Mouse (Mus musculus) hindbrain, postnatal 0 days (tissue): ENCODE measurements around the gene Tspan3. TPM values are rescaled to one million over a fixed set of nuclear protein-coding genes. Genes with fewer than 3 reads are reported as not detected.

Experiments
- ATAC-seq: fragments of 200-750 bp; cut with Nextera tagmentation; 2 replicates; pipeline ENCODE4 v1.8.0; 2017; ENCODE audit warnings: mild to moderate bottlenecking, moderate TSS enrichment, moderate library complexity
- DNase-seq: peaks from one replicate; pipeline ENCODE4 v3.0.0-alpha.2; 2015; ENCODE audit warnings: low spot score
- H3K27ac ChIP-seq: fragments of 300-500 bp; sonication (generic); 2 replicates; pipeline ENCODE4 v1.5.1; 2014; ENCODE audit warnings: mild to moderate bottlenecking
- H3K27me3 ChIP-seq: fragments of 300-500 bp; sonication (generic); 2 replicates; pipeline ENCODE4 v1.6.1; 2014; ENCODE audit warnings: low read length, mixed read lengths; ENCODE audit not compliant: insufficient read depth
- H3K36me3 ChIP-seq: fragments of 300-500 bp; sonication (generic); 2 replicates; pipeline ENCODE4 v1.6.1; 2014; ENCODE audit warnings: low read length, mixed read lengths; ENCODE audit not compliant: insufficient read depth
- H3K4me1 ChIP-seq: fragments of 300-500 bp; sonication (generic); 2 replicates; pipeline ENCODE4 v1.6.1; 2014; ENCODE audit warnings: antibody characterized with exemption, low read length, mixed read lengths; ENCODE audit not compliant: insufficient read depth
- H3K4me2 ChIP-seq: fragments of 300-500 bp; sonication (generic); 2 replicates; pipeline ENCODE4 v1.6.1; 2014; ENCODE audit warnings: low read depth, mild to moderate bottlenecking, low read length, moderate library complexity, mixed read lengths
- H3K4me3 ChIP-seq: fragments of 300-500 bp; sonication (generic); 2 replicates; pipeline ENCODE4 v1.5.1; 2014; ENCODE audit warnings: low read length
- H3K9ac ChIP-seq: fragments of 300-500 bp; sonication (generic); replicated peaks from 2 replicates; pipeline ENCODE4 v1.6.1; 2014; ENCODE audit warnings: mild to moderate bottlenecking, low read length, moderate library complexity, mixed read lengths
- H3K9me3 ChIP-seq: fragments of 300-500 bp; sonication (generic); 2 replicates; pipeline ENCODE4 v1.6.1; 2016; ENCODE audit warnings: low read length, mixed read lengths
- CTCF ChIP-seq: IDR thresholded peaks from 2 replicates; pipeline ENCODE4 v1.5.1; 2016; ENCODE audit warnings: antibody characterized with exemption, control low read depth, low read depth
- WGBS: fragments of 180-500 bp; shearing (Covaris S2); extraction: QIAGEN DNeasy Blood & Tissue Kit; methylation state at CpG from one replicate; pipeline ENCODE4 v1.1.7; 2014; 5-methylcytosine and 5-hydroxymethylcytosine counted together
- polyA plus RNA-seq: library from polyadenylated mRNA; unstranded; fragments of >200 nt; fragmentation: Nextera tagmentation; extraction: Ambion mirVana; gene quantifications from 2 replicates; pipeline ENCODE4 v1.2.1, GENCODE M21; 2015
- total RNA-seq: library from RNA; depleted of rRNA; stranded (reverse); fragments of >200 nt; gene quantifications from 2 replicates; pipeline ENCODE4 v1.2.3, GENCODE M21; 2014

Gene Tspan3
- total and polyA plus RNA-seq, 2 experiments from 2014 or later, result 524 to 725 TPM

DNA sequence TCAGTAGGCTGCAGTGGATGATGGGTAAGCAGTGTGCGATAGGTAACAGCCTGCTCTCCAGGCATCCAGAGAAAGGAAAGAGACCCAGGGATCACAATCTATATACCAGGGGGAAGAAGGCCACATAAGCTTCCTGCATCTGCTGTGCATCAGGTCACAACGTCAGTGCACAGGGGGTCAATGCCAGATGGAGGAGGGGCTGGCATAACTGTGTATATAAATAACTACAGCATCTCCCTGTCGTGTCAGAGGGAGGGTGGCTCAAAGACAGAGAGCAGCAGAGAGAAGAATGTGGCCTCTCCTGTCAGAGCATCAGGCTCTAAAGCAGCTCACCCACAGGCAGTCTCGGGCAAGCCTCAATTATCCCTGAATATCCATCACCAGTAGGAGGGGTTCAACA is 34.7 kb downstream of the Tspan3 start:
- no peak for DNase-seq
- no peak overlapping the region for H3K4me3 ChIP-seq
- H3K4me2 ChIP-seq, result no peak overlapping the region
- no peak for TF ChIP-seq CTCF
- H3K9me3 ChIP-seq, result no peaks in the 10 kb centered on the region
- H3K27ac ChIP-seq, result no peak overlapping the region; the same call in 1 of the 2 replicates
- no peaks in the 10 kb centered on the region for H3K27me3 ChIP-seq
- ATAC-seq, result no peak
- WGBS, result 67% methylated on average over 4 of the region's 4 CpGs
- H3K4me1 ChIP-seq, result no peaks in the 10 kb centered on the region
- H3K9ac ChIP-seq, result no peak overlapping the region
- H3K36me3 ChIP-seq, result peaks cover 29% of the 10 kb centered on the region; the same call in 1 of the 2 replicates

DNA sequence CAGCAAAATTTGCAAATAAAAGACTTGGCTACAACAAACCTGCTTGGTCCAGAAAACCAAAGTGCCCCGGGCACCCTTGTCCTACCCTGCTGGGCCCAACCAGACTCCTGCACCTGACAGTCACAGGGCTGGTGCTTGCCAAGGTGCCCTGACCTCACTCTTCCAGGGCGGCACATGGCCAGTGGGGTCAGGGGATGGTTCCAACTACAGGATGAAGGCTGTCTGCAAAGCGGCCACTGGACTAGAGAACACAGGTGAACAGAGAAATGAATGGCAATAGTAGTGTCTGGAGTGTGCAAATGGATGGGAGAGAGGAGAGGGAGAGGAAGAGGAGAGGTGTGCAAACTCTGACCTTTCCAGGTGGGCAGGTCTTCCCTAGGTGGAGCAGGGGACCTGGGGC is 35.3 kb downstream of the Tspan3 start:
- H3K9ac ChIP-seq, result no peak overlapping the region
- no peaks in the 10 kb centered on the region for H3K9me3 ChIP-seq
- peaks cover 23% of the 10 kb centered on the region; the same call in 1 of the 2 replicates for H3K36me3 ChIP-seq
- H3K27me3 ChIP-seq, result no peaks in the 10 kb centered on the region
- H3K4me3 ChIP-seq, result no peak overlapping the region
- H3K4me2 ChIP-seq, result no peak overlapping the region
- no peak for TF ChIP-seq CTCF
- H3K4me1 ChIP-seq, result no peaks in the 10 kb centered on the region
- WGBS, result 89% methylated on average over 3 of the region's 3 CpGs
- ATAC-seq (no peak), DNase-seq (no peak)
- H3K27ac ChIP-seq, result no peak overlapping the region

- ATAC-seq (peak; percentile 21), DNase-seq (peak; percentile 31)
- no peak overlapping the region for H3K9ac ChIP-seq
- H3K4me3 ChIP-seq, result no peak overlapping the region
- H3K4me1 ChIP-seq, result peaks cover 3% of the 10 kb centered on the region; the same call in 1 of the 2 replicates
- no peaks in the 10 kb centered on the region for H3K27me3 ChIP-seq
- no peaks in the 10 kb centered on the region for H3K9me3 ChIP-seq
- WGBS, result 62% methylated on average over 9 of the region's 9 CpGs
- H3K27ac ChIP-seq, result 0 out of 2 replicates have a peak overlapping the region, but pooled peaks have one; percentile 4
- no peak overlapping the region for H3K4me2 ChIP-seq
- no peak for TF ChIP-seq CTCF
- H3K36me3 ChIP-seq, result peaks cover 16% of the 10 kb centered on the region; the same call in 1 of the 2 replicates
These were observed 36.9 kb downstream of the Tspan3 start for GRCm38 (mm10) chr9:56128331-56128730.

- Histone ChIP-seq H3K9ac (no peak overlapping the region), H3K36me3 (peaks cover 12% of the 10 kb centered on the region; the same call in 1 of the 2 replicates), H3K4me3 (no peak overlapping the region), H3K9me3 (no peaks in the 10 kb centered on the region), H3K27ac (no peak overlapping the region), H3K27me3 (no peaks in the 10 kb centered on the region), H3K4me2 (no peak overlapping the region), H3K4me1 (peaks cover 3% of the 10 kb centered on the region; the same call in 1 of the 2 replicates)
- DNase-seq, result no peak
- ATAC-seq, result no peak
- 81% methylated on average over 16 of the region's 16 CpGs for WGBS
- no peak for TF ChIP-seq CTCF
These were observed 38.7 kb downstream of the Tspan3 start for GRCm38 (mm10) chr9:56126453-56127173.

- Histone ChIP-seq H3K4me2 (no peak overlapping the region), H3K4me3 (no peak overlapping the region), H3K9me3 (no peaks in the 10 kb centered on the region), H3K27me3 (no peaks in the 10 kb centered on the region), H3K4me1 (peaks cover 3% of the 10 kb centered on the region; the same call in 1 of the 2 replicates), H3K36me3 (0 out of 2 replicates have a peak, but pooled peaks cover 3% of the 10 kb centered on the region), H3K9ac (no peak overlapping the region), H3K27ac (no peak overlapping the region)
- ATAC-seq (no peak), DNase-seq (no peak)
- TF ChIP-seq CTCF, result no peak
- 35% methylated on average over 11 of the region's 11 CpGs for WGBS
These were observed 40.7 kb downstream of the Tspan3 start for GRCm38 (mm10) chr9:56124561-56124960.

- Histone ChIP-seq H3K4me1 (peaks cover 3% of the 10 kb centered on the region), H3K9ac (no peak overlapping the region), H3K4me2 (no peak overlapping the region), H3K27ac (no peak overlapping the region), H3K9me3 (no peaks in the 10 kb centered on the region), H3K36me3 (0 out of 2 replicates have a peak, but pooled peaks cover 3% of the 10 kb centered on the region), H3K27me3 (no peaks in the 10 kb centered on the region), H3K4me3 (no peak overlapping the region)
- ATAC-seq (no peak), DNase-seq (no peak)
- no peak for TF ChIP-seq CTCF
- WGBS, result 73% methylated on average over 7 of the region's 7 CpGs
These were observed 41.7 kb downstream of the Tspan3 start for GRCm38 (mm10) chr9:56123613-56124012.

DNA sequence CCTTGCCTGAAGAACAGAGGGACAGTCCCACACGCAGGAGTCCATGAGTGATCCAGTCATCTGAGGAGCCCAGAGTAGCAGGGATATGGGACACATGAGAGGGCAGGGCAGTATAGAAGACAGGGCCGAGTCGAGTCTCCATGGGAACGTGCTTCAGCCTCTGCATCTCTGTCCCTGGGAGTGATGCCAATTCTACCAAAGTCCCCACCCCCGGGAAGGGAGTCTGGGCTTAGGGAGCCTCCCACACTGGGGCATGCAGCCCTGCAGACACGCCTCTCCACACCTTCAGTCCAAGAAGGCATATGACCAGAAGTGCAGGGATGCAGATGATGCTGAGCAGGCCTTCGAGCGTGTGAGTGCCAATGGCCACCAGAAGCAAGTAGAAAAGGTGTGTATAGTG is 42.3 kb downstream of the Tspan3 start:
- 37% methylated on average over 8 of the region's 8 CpGs for WGBS
- ATAC-seq, result no peak
- DNase-seq, result peak; percentile 62

More for the DNA sequence above, 42.3 kb downstream of the Tspan3 start:
- Histone ChIP-seq H3K4me3 (no peak overlapping the region), H3K9me3 (no peaks in the 10 kb centered on the region), H3K27ac (no peak overlapping the region), H3K36me3 (no peaks in the 10 kb centered on the region), H3K27me3 (no peaks in the 10 kb centered on the region), H3K4me2 (no peak overlapping the region), H3K4me1 (peaks cover 3% of the 10 kb centered on the region), H3K9ac (no peak overlapping the region)
- no peak for TF ChIP-seq CTCF
